Mouse (Mus musculus): ENCODE results near the gene Zpr1.

Gene Zpr1

GRCm38 (mm10) chr9:46329250-46329648, 56.4 kb downstream of the Zpr1 start:
- no peak for DNase-seq (ENCODE audit: low read depth, low spot score)

GRCm38 (mm10) chr9:46329801-46330585, 57.1 kb downstream of the Zpr1 start:
- DNase-seq (ENCODE audit: low read depth, low spot score) = no peak

GRCm38 (mm10) chr9:46330586-46330895, 57.7 kb downstream of the Zpr1 start:
- no peak for DNase-seq (ENCODE audit: low read depth, low spot score)

- no peak for DNase-seq (ENCODE audit: low read depth, low spot score)
Observed at GRCm38 (mm10) chr9:46331301-46331700, 58.4 kb downstream of the Zpr1 start.
